Mouse (Mus musculus) liver, embryonic 16.5 days (tissue): Measurements from ENCODE around the gene Sfn. TPM values are rescaled to one million over a fixed set of nuclear protein-coding genes. Genes with fewer than 3 reads are reported as not detected.

Experiments used
- ATAC-seq: fragments of 200-750 bp; cut with Nextera tagmentation; 2 replicates; pipeline ENCODE4 v1.8.0; 2017; ENCODE audit warnings: low read depth, mild to moderate bottlenecking, moderate number of reproducible peaks, moderate library complexity
- H3K27ac ChIP-seq: fragments of 300-500 bp; sonication (generic); 2 replicates; pipeline ENCODE4 v1.5.1; 2014; ENCODE audit warnings: mild to moderate bottlenecking, low read length
- H3K27me3 ChIP-seq: fragments of 300-500 bp; sonication (generic); 2 replicates; pipeline ENCODE4 v1.6.1; 2014; ENCODE audit warnings: low read depth, low read length, mixed read lengths; ENCODE audit not compliant: control insufficient read depth, insufficient read depth
- H3K36me3 ChIP-seq: fragments of 300-500 bp; sonication (generic); 2 replicates; pipeline ENCODE4 v1.6.1; 2014; ENCODE audit warnings: mild to moderate bottlenecking; ENCODE audit not compliant: control insufficient read depth, insufficient read depth
- H3K4me1 ChIP-seq: fragments of 300-500 bp; sonication (generic); 2 replicates; pipeline ENCODE4 v1.6.1; 2014; ENCODE audit warnings: low read depth, low read length, mixed read lengths; ENCODE audit not compliant: control insufficient read depth
- H3K4me2 ChIP-seq: fragments of 300-500 bp; sonication (generic); 2 replicates; pipeline ENCODE4 v1.6.1; 2014; ENCODE audit warnings: low read depth, low read length, mixed read lengths
- H3K4me3 ChIP-seq: fragments of 300-500 bp; sonication (generic); 2 replicates; pipeline ENCODE4 v1.5.1; 2014; ENCODE audit warnings: low read depth, mild to moderate bottlenecking, low read length
- H3K9ac ChIP-seq: fragments of 300-500 bp; sonication (generic); 2 replicates; pipeline ENCODE4 v1.6.1; 2014; ENCODE audit warnings: low read depth, low read length
- H3K9me3 ChIP-seq: fragments of 300-500 bp; sonication (generic); replicated peaks from 2 replicates; pipeline ENCODE4 v1.6.1; 2016; ENCODE audit warnings: low read length; ENCODE audit not compliant: control insufficient read depth
- WGBS: fragments of 180-500 bp; shearing (Covaris S2); extraction: QIAGEN DNeasy Blood & Tissue Kit; methylation state at CpG from one replicate; pipeline ENCODE4 v1.1.7; 2014; ENCODE audit not compliant: insufficient replicate concordance; 5-methylcytosine and 5-hydroxymethylcytosine counted together
- polyA plus RNA-seq: library from polyadenylated mRNA; unstranded; fragments of >200 nt; fragmentation: Nextera tagmentation; extraction: Ambion mirVana; gene quantifications from 2 replicates; pipeline ENCODE4 v1.2.1, GENCODE M21; 2015

Gene Sfn
- polyA plus RNA-seq, 1 experiment from 2014 or later, result 0.61 TPM

DNA sequence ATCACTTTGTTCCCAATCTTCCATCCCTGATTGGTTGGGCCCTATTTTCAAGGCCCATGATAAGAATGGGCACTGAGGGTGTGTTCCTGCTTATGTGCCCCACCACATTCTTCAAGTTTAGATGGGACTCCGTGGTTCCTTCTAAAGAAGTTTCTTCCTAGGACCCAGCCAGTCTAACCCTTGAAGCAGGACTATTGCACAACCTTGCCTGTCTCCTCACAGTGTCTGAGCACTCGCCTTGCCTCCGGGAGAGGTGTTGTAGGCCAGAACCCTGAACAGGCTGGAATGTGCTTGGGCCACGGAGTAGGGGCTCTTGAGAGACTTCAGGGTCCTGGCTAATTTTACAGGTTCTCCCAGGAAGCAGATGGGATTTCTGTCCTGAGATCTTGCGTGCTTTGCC, 1.1 kb upstream of the Sfn start:
- no peaks in the 10 kb centered on the region for H3K36me3 ChIP-seq
- H3K9me3 ChIP-seq, result no peaks in the 10 kb centered on the region
- H3K4me1 ChIP-seq, result peaks cover 23% of the 10 kb centered on the region
- 70% methylated on average over 5 of the region's 5 CpGs for WGBS
- peaks cover 40% of the 10 kb centered on the region for H3K27me3 ChIP-seq
- no peak overlapping the region for H3K9ac ChIP-seq
- H3K4me2 ChIP-seq, result no peak overlapping the region
- no peak overlapping the region for H3K27ac ChIP-seq
- no peak overlapping the region for H3K4me3 ChIP-seq
- ATAC-seq, result no peak

- Histone ChIP-seq H3K36me3 (no peaks in the 10 kb centered on the region), H3K27ac (no peak overlapping the region), H3K9me3 (no peaks in the 10 kb centered on the region), H3K27me3 (peaks cover 42% of the 10 kb centered on the region), H3K9ac (no peak overlapping the region), H3K4me2 (peak overlapping the region; percentile 93), H3K4me1 (peaks cover 23% of the 10 kb centered on the region), H3K4me3 (peak overlapping the region; percentile 69)
- 10% methylated on average over 9 of the region's 9 CpGs for WGBS
- ATAC-seq, result no peak
Observed at GRCm38 (mm10) chr4:133600306-133600705, 1.7 kb downstream of the Sfn start.

DNA sequence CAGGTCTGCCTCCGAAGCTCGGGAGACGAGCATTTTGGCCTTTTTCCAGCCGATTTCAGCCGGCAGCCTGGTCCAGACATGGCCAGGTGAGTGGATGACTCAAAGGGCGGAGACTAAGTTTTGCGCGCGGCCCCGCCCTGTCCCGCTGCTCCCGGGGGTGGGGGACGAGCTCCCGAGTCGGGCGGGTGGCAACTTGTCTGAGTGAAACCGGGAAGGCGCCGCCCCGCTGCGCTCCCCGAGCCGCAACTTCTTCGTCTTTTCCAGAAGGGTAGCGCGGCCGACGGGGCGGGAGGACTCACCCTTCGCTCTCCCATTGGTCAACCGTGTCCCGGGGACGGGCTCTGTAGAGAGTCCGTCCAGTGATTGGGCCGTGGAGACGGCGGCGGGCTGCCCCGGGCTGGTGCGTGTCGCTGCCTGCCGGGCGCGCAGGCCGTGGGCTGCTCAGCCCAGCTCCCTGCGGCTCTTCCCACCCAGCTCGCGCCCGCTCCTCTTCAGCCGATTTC, 2.3 kb downstream of the Sfn start:
- Histone ChIP-seq H3K4me2 (peak overlapping the region; percentile 93), H3K4me1 (peaks cover 27% of the 10 kb centered on the region), H3K27ac (no peak overlapping the region), H3K9me3 (no peaks in the 10 kb centered on the region), H3K9ac (peak overlapping the region; percentile 63), H3K4me3 (peak overlapping the region; percentile 69), H3K27me3 (peaks cover 42% of the 10 kb centered on the region), H3K36me3 (no peaks in the 10 kb centered on the region)
- under 1% methylated on average over 49 of the region's 50 CpGs for WGBS
- peak; percentile 98 for ATAC-seq

GRCm38 (mm10) chr4:133599116-133599515, 2.9 kb downstream of the Sfn start:
- H3K27ac ChIP-seq, result no peak overlapping the region
- H3K4me3 ChIP-seq, result peak overlapping the region; percentile 69
- H3K9me3 ChIP-seq, result no peaks in the 10 kb centered on the region
- no peaks in the 10 kb centered on the region for H3K36me3 ChIP-seq
- ATAC-seq, result no peak
- peak overlapping the region; percentile 93 for H3K4me2 ChIP-seq
- peaks cover 42% of the 10 kb centered on the region for H3K27me3 ChIP-seq
- WGBS, result 10% methylated on average over 7 of the region's 7 CpGs
- H3K9ac ChIP-seq, result peak overlapping the region; percentile 63
- peaks cover 27% of the 10 kb centered on the region for H3K4me1 ChIP-seq

DNA sequence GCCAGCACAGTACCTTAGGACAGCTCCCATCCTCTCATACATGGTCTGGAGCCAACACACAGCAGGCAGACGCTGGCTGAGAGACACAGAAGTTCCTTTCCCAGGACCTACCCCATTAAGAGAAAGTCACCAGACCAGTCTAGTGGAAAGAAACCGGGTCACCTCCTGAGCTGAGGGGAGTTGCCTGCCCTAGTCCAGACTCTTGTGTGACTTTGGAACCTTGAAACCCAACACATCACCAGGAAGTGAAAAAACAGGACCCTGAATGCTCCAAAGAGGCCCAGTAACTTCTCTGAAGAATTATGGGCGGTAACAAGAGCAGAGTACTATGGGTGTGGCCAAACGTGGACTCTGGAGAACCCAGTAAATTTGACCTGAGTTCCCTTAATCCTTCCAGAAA, 3.4 kb downstream of the Sfn start:
- H3K27ac ChIP-seq, result no peak overlapping the region
- H3K9me3 ChIP-seq, result no peaks in the 10 kb centered on the region
- peaks cover 27% of the 10 kb centered on the region for H3K4me1 ChIP-seq
- H3K27me3 ChIP-seq, result peaks cover 42% of the 10 kb centered on the region
- peak overlapping the region; percentile 69; the same call in 1 of the 2 replicates for H3K4me3 ChIP-seq
- 29% methylated on average over 4 of the region's 4 CpGs for WGBS
- no peak for ATAC-seq
- peak overlapping the region; percentile 93 for H3K4me2 ChIP-seq
- H3K36me3 ChIP-seq, result no peaks in the 10 kb centered on the region
- H3K9ac ChIP-seq, result no peak overlapping the region

GRCm38 (mm10) chr4:133596084-133596483, 5.9 kb downstream of the Sfn start:
- H3K4me3 ChIP-seq, result no peak overlapping the region
- no peak overlapping the region for H3K4me2 ChIP-seq
- peaks cover 28% of the 10 kb centered on the region for H3K27me3 ChIP-seq
- H3K9me3 ChIP-seq, result no peaks in the 10 kb centered on the region
- 50% methylated on average over 6 of the region's 6 CpGs for WGBS
- H3K4me1 ChIP-seq, result peaks cover 23% of the 10 kb centered on the region
- H3K36me3 ChIP-seq, result no peaks in the 10 kb centered on the region
- ATAC-seq, result no peak
- no peak overlapping the region for H3K9ac ChIP-seq
- H3K27ac ChIP-seq, result no peak overlapping the region

DNA sequence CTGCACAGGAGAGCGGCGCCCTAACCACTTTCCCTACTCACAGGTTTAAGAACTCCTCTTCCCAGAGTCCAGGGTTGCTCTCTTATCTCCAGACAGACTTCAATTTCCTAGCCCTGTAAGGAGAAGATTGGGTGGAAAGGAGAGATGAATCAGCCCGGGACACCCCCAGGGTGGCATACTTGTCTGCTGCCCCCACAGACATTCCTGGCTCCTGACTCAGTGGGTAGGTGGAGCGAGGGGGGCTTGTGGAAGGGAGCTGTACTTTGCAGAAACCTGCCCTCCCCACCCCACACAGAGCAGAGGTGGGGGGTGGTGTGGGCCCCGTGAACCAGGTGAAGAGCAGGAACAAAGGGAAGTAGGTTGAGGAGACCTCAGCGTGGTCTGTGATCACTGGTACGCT, 6.4 kb downstream of the Sfn start:
- 0 out of 2 replicates have a peak, but pooled peaks cover 3% of the 10 kb centered on the region for H3K36me3 ChIP-seq
- H3K4me1 ChIP-seq, result peaks cover 23% of the 10 kb centered on the region
- 56% methylated on average over 7 of the region's 7 CpGs for WGBS
- H3K9me3 ChIP-seq, result no peaks in the 10 kb centered on the region
- H3K27me3 ChIP-seq, result peaks cover 25% of the 10 kb centered on the region
- H3K4me3 ChIP-seq, result no peak overlapping the region
- no peak overlapping the region for H3K9ac ChIP-seq
- no peak for ATAC-seq
- H3K4me2 ChIP-seq, result no peak overlapping the region
- no peak overlapping the region for H3K27ac ChIP-seq

- no peak for ATAC-seq
- 24% methylated on average over 7 of the region's 7 CpGs for WGBS
Observed at GRCm38 (mm10) chr4:133592570-133592969, 9.4 kb downstream of the Sfn start.

DNA sequence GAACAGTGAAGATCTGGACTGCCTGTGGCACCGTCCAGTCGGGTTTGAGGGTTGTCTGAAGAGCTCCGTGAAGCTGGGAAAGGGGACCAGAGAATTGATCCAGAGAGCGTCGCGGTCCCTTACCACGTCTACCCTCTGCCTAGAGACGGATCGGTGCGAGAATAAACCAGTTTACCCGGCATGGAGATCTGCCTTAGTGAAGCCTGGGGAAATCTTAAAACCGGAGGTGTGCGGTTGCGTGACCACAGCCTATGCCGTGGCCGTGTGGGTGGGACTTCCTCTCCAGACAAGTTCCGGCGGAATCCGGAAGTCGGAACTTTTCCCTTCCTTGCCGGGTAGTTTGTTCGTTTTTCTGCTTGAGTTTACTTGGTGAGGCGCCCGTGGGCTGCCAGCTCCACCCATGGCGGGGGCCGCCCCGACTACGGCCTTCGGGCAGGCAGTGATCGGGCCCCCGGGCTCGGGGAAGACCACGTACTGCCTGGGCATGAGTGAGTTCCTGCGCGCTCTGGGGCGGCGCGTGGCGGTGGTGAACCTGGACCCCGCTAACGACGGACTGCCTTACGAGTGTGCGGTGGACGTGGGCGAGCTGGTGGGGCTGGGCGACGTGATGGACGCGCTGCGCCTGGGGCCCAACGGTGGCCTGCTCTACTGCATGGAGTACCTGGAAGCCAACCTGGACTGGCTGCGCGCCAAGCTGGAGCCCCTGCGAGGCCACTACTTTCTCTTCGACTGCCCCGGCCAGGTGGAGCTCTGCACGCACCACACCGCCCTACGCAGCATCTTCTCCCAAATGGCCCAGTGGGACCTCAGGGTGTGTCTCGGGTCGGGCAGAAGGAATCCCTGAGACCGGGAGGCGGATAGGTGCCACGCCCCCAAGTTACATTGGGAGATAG, 17.7 kb downstream of the Sfn start, which contains the start of gene Gpn2:
TSS of gene Gpn2 (plus strand) at position 304 of the 893 bp plus-strand sequence.
- Histone ChIP-seq H3K4me3 (peak within 1 kb of the TSS; percentile 85), H3K4me1 (peaks cover 13% of the 10 kb centered on the region), H3K27ac (peak within 1 kb of the TSS; percentile 80), H3K36me3 (peaks cover 10% of the 10 kb centered on the region; the same call in 1 of the 2 replicates), H3K9ac (peak within 1 kb of the TSS; percentile 83), H3K9me3 (no peaks in the 10 kb centered on the region), H3K4me2 (peak within 1 kb of the TSS; percentile 87), H3K27me3 (no peaks in the 10 kb centered on the region)
- WGBS, result under 1% methylated on average over 65 of the region's 65 CpGs
- peak; percentile 81 for ATAC-seq

More at GRCm38 (mm10) chr4:133592570-133592969, 9.4 kb downstream of the Sfn start:
- Histone ChIP-seq H3K4me1 (peaks cover 4% of the 10 kb centered on the region), H3K4me3 (no peak overlapping the region), H3K9me3 (no peaks in the 10 kb centered on the region), H3K27ac (no peak overlapping the region), H3K4me2 (no peak overlapping the region), H3K36me3 (0 out of 2 replicates have a peak, but pooled peaks cover 6% of the 10 kb centered on the region), H3K9ac (no peak overlapping the region), H3K27me3 (no peaks in the 10 kb centered on the region)
